In genomic region chr4:82572410-82573290, GRCm38 (mm10) we compare ENCODE assay signal across 10 mouse cellular contexts.
DNase-seq lines count a peak whose midpoint lies in the region; ATAC-seq and TF ChIP-seq lines count a peak whose summit lies in the region.
"Had no signal": no experiment of that assay in that cellular context is flagged by ENCODE, and none has a peak within 500 bp of the region (broad histone marks: within the 10 kb centered on the region; RNA-seq: fewer than 3 reads in every experiment).

No protein-coding gene starts in this region.

- ATAC-seq in hindbrain, embryonic 14.5 days (ENCODE audit: low FRiP score): peak; percentile 79
- no peak for ATAC-seq in hindbrain, embryonic 12.5 days (ENCODE audit: low FRiP score)
- no peak for ATAC-seq in heart, embryonic 12.5 days (ENCODE audit: insufficient number of reproducible peaks, low FRiP score)
- ATAC-seq in midbrain, postnatal 0 days (ENCODE audit: low FRiP score): no peak; the same call in 1 of the 2 replicates
- ATAC-seq: liver, postnatal 0 days had no signal

- no peak overlapping the region for H3K27ac ChIP-seq in hindbrain, embryonic 14.5 days
- H3K27ac ChIP-seq in hindbrain, embryonic 12.5 days: no peak overlapping the region
- H3K27ac ChIP-seq in heart, embryonic 12.5 days (ENCODE audit: poor library complexity, severe bottlenecking): peak overlapping the region; percentile 19; the same call in 1 of the 2 replicates
- no peak overlapping the region for H3K27ac ChIP-seq in midbrain, postnatal 0 days (ENCODE audit: low read depth, low read length)

- no peak for DNase-seq in hindbrain, embryonic 14.5 days (ENCODE audit: low spot score)
- peak; percentile 53 for DNase-seq in right cerebral cortex, postnatal 14 days
- no peak for DNase-seq in right cerebral cortex, postnatal 25 days
- no peak for DNase-seq in midbrain, postnatal 0 days (ENCODE audit: low spot score)
- no peak for DNase-seq in testis, postnatal 14 days (ENCODE audit: low spot score)
- no peak for DNase-seq in spleen, postnatal 10 days (ENCODE audit: low spot score in 2 of 2)
- DNase-seq: kidney, adult 2 months; liver, postnatal 0 days had no signal

- H3K9ac ChIP-seq in hindbrain, embryonic 14.5 days: no peak overlapping the region
- no peak overlapping the region for H3K9ac ChIP-seq in hindbrain, embryonic 12.5 days
- no peak overlapping the region for H3K9ac ChIP-seq in heart, embryonic 12.5 days
- no peak overlapping the region for H3K9ac ChIP-seq in midbrain, postnatal 0 days (replicated peaks; ENCODE audit: low read length, poor library complexity, severe bottlenecking)
- H3K9ac ChIP-seq: liver, postnatal 0 days had no signal

- no peak for TF ChIP-seq CTCF in midbrain, postnatal 0 days (IDR thresholded peaks at IDR 0.05)

- H3K4me2 ChIP-seq in hindbrain, embryonic 14.5 days (replicated peaks): no peak overlapping the region
- no peak overlapping the region for H3K4me2 ChIP-seq in hindbrain, embryonic 12.5 days (replicated peaks)
- no peak overlapping the region for H3K4me2 ChIP-seq in heart, embryonic 12.5 days
- H3K4me2 ChIP-seq in midbrain, postnatal 0 days (ENCODE audit: low read depth, low read length, poor library complexity, severe bottlenecking): 0 out of 2 replicates have a peak overlapping the region, but pooled peaks have one; percentile 12

- no peaks in the 10 kb centered on the region for H3K9me3 ChIP-seq in hindbrain, embryonic 14.5 days (ENCODE audit: control insufficient read depth, low read length)
- no peaks in the 10 kb centered on the region for H3K9me3 ChIP-seq in hindbrain, embryonic 12.5 days (replicated peaks)
- no peaks in the 10 kb centered on the region for H3K9me3 ChIP-seq in heart, embryonic 12.5 days (replicated peaks)
- no peaks in the 10 kb centered on the region for H3K9me3 ChIP-seq in midbrain, postnatal 0 days (ENCODE audit: low read length)

- no peak overlapping the region for H3K4me3 ChIP-seq in hindbrain, embryonic 14.5 days (replicated peaks; ENCODE audit: low read length)
- H3K4me3 ChIP-seq in hindbrain, embryonic 12.5 days: no peak overlapping the region
- no peak overlapping the region for H3K4me3 ChIP-seq in heart, embryonic 12.5 days
- H3K4me3 ChIP-seq in midbrain, postnatal 0 days (ENCODE audit: low read depth, low read length): no peak overlapping the region

- H3K4me1 ChIP-seq in hindbrain, embryonic 14.5 days (replicated peaks; ENCODE audit: control insufficient read depth, insufficient read depth, low read length): peaks cover 4% of the 10 kb centered on the region; the same call in 1 of the 2 replicates
- 0 out of 2 replicates have a peak, but pooled peaks cover 2% of the 10 kb centered on the region for H3K4me1 ChIP-seq in hindbrain, embryonic 12.5 days
- H3K4me1 ChIP-seq in heart, embryonic 12.5 days (replicated peaks): peaks cover 21% of the 10 kb centered on the region
- H3K4me1 ChIP-seq in midbrain, postnatal 0 days (ENCODE audit: insufficient read depth, low read length): no peaks in the 10 kb centered on the region

- no peaks in the 10 kb centered on the region for H3K36me3 ChIP-seq in hindbrain, embryonic 14.5 days (replicated peaks; ENCODE audit: control insufficient read depth, insufficient read depth)
- no peaks in the 10 kb centered on the region for H3K36me3 ChIP-seq in hindbrain, embryonic 12.5 days
- no peaks in the 10 kb centered on the region for H3K36me3 ChIP-seq in heart, embryonic 12.5 days
- no peaks in the 10 kb centered on the region for H3K36me3 ChIP-seq in midbrain, postnatal 0 days (ENCODE audit: insufficient read depth, low read length)

- no peaks in the 10 kb centered on the region for H3K27me3 ChIP-seq in hindbrain, embryonic 14.5 days (ENCODE audit: control insufficient read depth, insufficient read depth, low read length)
- no peaks in the 10 kb centered on the region for H3K27me3 ChIP-seq in hindbrain, embryonic 12.5 days
- H3K27me3 ChIP-seq in heart, embryonic 12.5 days (replicated peaks): no peaks in the 10 kb centered on the region
- no peaks in the 10 kb centered on the region for H3K27me3 ChIP-seq in midbrain, postnatal 0 days (ENCODE audit: insufficient read depth, low read length)

- 54% methylated on average over 13 of the region's 13 CpGs for WGBS in hindbrain, embryonic 14.5 days
- 76% methylated on average over 13 of the region's 13 CpGs for WGBS in hindbrain, embryonic 12.5 days
- WGBS in heart, embryonic 12.5 days: 57% methylated on average over 13 of the region's 13 CpGs
- 51% methylated on average over 13 of the region's 13 CpGs for WGBS in midbrain, postnatal 0 days
